Mouse (Mus musculus) naive thymus-derived CD4-positive, alpha-beta T cell, adult 5 months (primary cell): ENCODE data around the gene Ppm1b. TPM values are rescaled to one million over a fixed set of nuclear protein-coding genes. Genes with fewer than 3 reads are reported as not detected.

Experiments used
- polyA plus RNA-seq: library from polyadenylated mRNA; unstranded; fragments of 100-300 nt; shearing (Covaris generic); gene quantifications from one replicate; pipeline ENCODE4 v1.2.1, GENCODE M21; 2017

Ppm1b gene
- 225 TPM for polyA plus RNA-seq

GRCm38 (mm10) chr17:84956441-84956840, at the start of gene Ppm1b:
Gene Ppm1b, plus strand, starts transcription at chr17:84956741.

GRCm38 (mm10) chr17:85028093-85028739, 71.7 kb downstream of the Ppm1b start, which contains the start of gene Slc3a1:
Gene Slc3a1, plus strand, starts transcription at chr17:85028376.

Other genes with a start within 250 kb of the Ppm1b start
- 38.7 TPM for gene Lrpprc, start 166.0 kb upstream of the Ppm1b start, polyA plus RNA-seq
- 0.58 TPM for gene Slc3a1, start 71.6 kb downstream of the Ppm1b start, polyA plus RNA-seq
- gene Prepl, start 133.5 kb downstream of the Ppm1b start, polyA plus RNA-seq, result 10.4 TPM
- 4.8 TPM for gene Camkmt, start 133.8 kb downstream of the Ppm1b start, polyA plus RNA-seq